Mouse (Mus musculus) bone marrow macrophage, adult 2 months (primary cell): ENCODE measurements around the gene Anks1b.

Experiments used
- CTCF ChIP-seq: IDR thresholded peaks from 2 replicates; pipeline ENCODE4 v1.5.1; 2012; ENCODE audit warnings: low read depth, mild to moderate bottlenecking, low read length, moderate library complexity
- POLR2A ChIP-seq: IDR thresholded peaks from 2 replicates; pipeline ENCODE4 v1.6.1; 2012; ENCODE audit warnings: mild to moderate bottlenecking, low read depth, low read length, borderline replicate concordance

- TF ChIP-seq POLR2A (no peak), CTCF (no peak)
These were observed 851.6 kb downstream of the Anks1b start for GRCm38 (mm10) chr10:90724931-90725330.
